ENCODE assay signal across 11 mouse cellular contexts in the genomic region with DNA sequence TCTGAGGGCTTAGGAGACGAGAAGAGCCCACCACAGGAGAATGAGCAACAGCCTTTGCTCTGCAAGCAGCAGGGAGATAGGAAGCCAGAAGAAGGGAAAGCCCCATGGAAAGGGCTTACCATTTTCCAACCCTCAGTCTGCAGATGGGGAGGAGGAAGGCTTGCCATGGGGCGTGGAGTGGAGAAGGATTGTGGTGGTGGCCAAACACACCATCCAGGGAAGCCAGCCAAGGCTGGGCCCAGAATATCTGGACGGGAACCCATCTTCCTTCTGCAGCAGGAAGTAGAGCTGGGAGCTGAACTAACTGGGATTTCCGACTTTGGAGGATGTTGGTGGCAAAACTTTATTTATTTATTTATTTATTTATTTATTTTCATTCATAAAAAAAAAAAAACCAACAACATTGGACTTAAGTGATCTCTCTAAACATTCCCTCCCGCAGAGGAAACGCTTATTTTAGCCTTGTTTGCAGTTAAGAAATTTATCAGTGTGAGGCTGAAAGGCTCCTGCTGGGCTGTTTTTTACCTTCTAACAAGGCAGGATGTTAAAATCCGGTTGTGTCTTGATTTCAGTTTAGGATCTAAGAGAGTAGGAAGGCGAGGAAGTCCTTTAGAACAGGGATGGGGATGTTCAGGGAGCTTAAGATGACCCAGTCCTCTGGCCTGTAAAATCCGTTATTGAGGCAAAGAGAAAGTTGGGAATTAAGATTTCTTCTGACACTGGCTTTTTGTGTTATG. TPM values are rescaled to one million over a fixed set of nuclear protein-coding genes. Genes with fewer than 3 reads are reported as not detected.
DNase-seq lines count a peak whose midpoint lies in the region; ATAC-seq and TF ChIP-seq lines count a peak whose summit lies in the region.
"Had no signal": no experiment of that assay in that cellular context is flagged by ENCODE, and none has a peak within 500 bp of the region (broad histone marks: within the 10 kb centered on the region; RNA-seq: fewer than 3 reads in every experiment).

No protein-coding gene starts in this region.

- no peak for TF ChIP-seq CTCF in lung, embryonic 14.5 days (IDR thresholded peaks at IDR 0.05; ENCODE audit: low read depth)

- no peaks in the 10 kb centered on the region; the same call in 1 of the 2 replicates for H3K9me3 ChIP-seq in heart, embryonic 16.5 days (replicated peaks; ENCODE audit: control insufficient read depth, low read length)
- H3K9me3 ChIP-seq in lung, embryonic 14.5 days (ENCODE audit: low read depth, low read length): no peaks in the 10 kb centered on the region; the same call in 1 of the 2 replicates
- H3K9me3 ChIP-seq: liver, embryonic 15.5 days; stomach, embryonic 15.5 days had no signal

- DNase-seq in adrenal gland, postnatal 14 days: peak; percentile 28
- no peak for DNase-seq in adrenal gland, postnatal 4 days (ENCODE audit: low spot score in 2 of 2)
- peak; percentile 43 for DNase-seq in lung, embryonic 14.5 days
- no peak for DNase-seq in right cerebral cortex, postnatal 10 days (ENCODE audit: low spot score in 2 of 2)
- DNase-seq in layer of hippocampus, postnatal 25 days (ENCODE audit: extremely low spot score in 1 of 2, low spot score in 1 of 2): no peak
- DNase-seq in left cerebral cortex, adult 11 months (ENCODE audit: low spot score): no peak
- DNase-seq: retina, postnatal 1 day had no signal

- H3K4me1 ChIP-seq in brown adipose tissue, adult 24 weeks (ENCODE audit: control insufficient read depth, insufficient read depth, insufficient read length, low read length): peaks cover 6% of the 10 kb centered on the region; the same call in 1 of the 2 replicates
- 0 out of 2 replicates have a peak, but pooled peaks cover 4% of the 10 kb centered on the region for H3K4me1 ChIP-seq in heart, embryonic 16.5 days (ENCODE audit: control insufficient read depth, insufficient read depth, low read length)
- H3K4me1 ChIP-seq in lung, embryonic 14.5 days (ENCODE audit: insufficient read depth): no peaks in the 10 kb centered on the region
- H3K4me1 ChIP-seq: liver, embryonic 15.5 days; stomach, embryonic 15.5 days had no signal

- ATAC-seq in heart, embryonic 16.5 days (replicated peaks; ENCODE audit: extremely low read depth, insufficient read depth, low FRiP score): 0 out of 2 replicates have a peak, but pooled peaks have one; percentile 23
- ATAC-seq in lung, embryonic 14.5 days (ENCODE audit: insufficient read depth): no peak

- no peak overlapping the region for H3K4me3 ChIP-seq in brown adipose tissue, adult 24 weeks (ENCODE audit: insufficient read depth, low read depth, low read length)
- no peak overlapping the region for H3K4me3 ChIP-seq in heart, embryonic 16.5 days (ENCODE audit: low read length)
- H3K4me3 ChIP-seq in lung, embryonic 14.5 days (ENCODE audit: low read depth, low read length): no peak overlapping the region
- H3K4me3 ChIP-seq: liver, embryonic 15.5 days; stomach, embryonic 15.5 days had no signal

- no peak overlapping the region for H3K4me2 ChIP-seq in heart, embryonic 16.5 days (ENCODE audit: low read depth, low read length)
- H3K4me2 ChIP-seq in lung, embryonic 14.5 days: no peak overlapping the region
- H3K4me2 ChIP-seq: liver, embryonic 15.5 days; stomach, embryonic 15.5 days had no signal

- WGBS in heart, embryonic 16.5 days: 43% methylated on average over 9 of the region's 9 CpGs
- 57% methylated on average over 9 of the region's 9 CpGs for WGBS in lung, embryonic 14.5 days

- H3K27ac ChIP-seq in brown adipose tissue, adult 24 weeks (replicated peaks; ENCODE audit: low read depth, low read length): peak overlapping the region; percentile 51
- H3K27ac ChIP-seq in heart, embryonic 16.5 days (ENCODE audit: low read length): peak overlapping the region; percentile 58
- H3K27ac ChIP-seq in lung, embryonic 14.5 days (ENCODE audit: low read depth): no peak overlapping the region; the same call in 1 of the 2 replicates
- H3K27ac ChIP-seq: liver, embryonic 15.5 days; stomach, embryonic 15.5 days had no signal

- no peak overlapping the region for H3K9ac ChIP-seq in heart, embryonic 16.5 days (ENCODE audit: low read length)
- no peak overlapping the region for H3K9ac ChIP-seq in lung, embryonic 14.5 days
- H3K9ac ChIP-seq: liver, embryonic 15.5 days; stomach, embryonic 15.5 days had no signal

- no peaks in the 10 kb centered on the region for H3K27me3 ChIP-seq in heart, embryonic 16.5 days (ENCODE audit: control insufficient read depth, insufficient read depth, low read length)
- no peaks in the 10 kb centered on the region for H3K27me3 ChIP-seq in lung, embryonic 14.5 days (ENCODE audit: insufficient read depth, low read length)
- H3K27me3 ChIP-seq: liver, embryonic 15.5 days; stomach, embryonic 15.5 days had no signal

- H3K36me3 ChIP-seq in heart, embryonic 16.5 days (ENCODE audit: control insufficient read depth, insufficient read depth): no peaks in the 10 kb centered on the region
- no peaks in the 10 kb centered on the region for H3K36me3 ChIP-seq in lung, embryonic 14.5 days (ENCODE audit: insufficient read depth)
- H3K36me3 ChIP-seq: liver, embryonic 15.5 days; stomach, embryonic 15.5 days had no signal

RNA-seq across cellular contexts. Expression of gene Smox, which starts 30.2 kb away (rescaled TPM):
- 21.8 and 25.1 TPM in 2 replicates for total RNA-seq in adrenal gland, postnatal 14 days (2021)
- 10 to 100 TPM; 27.8 to 29.9 TPM for total RNA-seq in adrenal gland, postnatal 4 days (2021)
- polyA plus RNA-seq in brown adipose tissue, adult 24 weeks (2012; ENCODE audit: insufficient read depth, insufficient read length, missing spikeins): 6.2 and 6.6 TPM in 2 replicates
- 31.9 and 32.7 TPM in 2 replicates for polyA plus RNA-seq in heart, embryonic 16.5 days (2015; fragmentation: Nextera tagmentation; extraction: Ambion mirVana)
- polyA plus RNA-seq in lung, embryonic 14.5 days (2014; fragmentation: Nextera tagmentation; extraction: Ambion mirVana): 23.9 and 28.7 TPM in 2 replicates
- 10 to 100 TPM; 72.8 to 83.7 TPM for total RNA-seq in layer of hippocampus, postnatal 25 days (2021)

Comparison
In these comparisons a context has a peak if more than half of its experiments do, and no peak if none do; other contexts are left out.
1. DNase-seq: peak in adrenal gland, postnatal 14 days (single experiment) and lung, embryonic 14.5 days (single experiment); none in adrenal gland, postnatal 4 days (0 of 2), right cerebral cortex, postnatal 10 days (0 of 2), layer of hippocampus, postnatal 25 days (0 of 2) and left cerebral cortex, adult 11 months (single experiment).